Mouse (Mus musculus) embryonic fibroblast, embryonic 13.5 days (primary cell): ENCODE measurements around the gene Slc38a1.

Experiments
- CTCF ChIP-seq: IDR thresholded peaks from 2 replicates; pipeline ENCODE4 v1.5.1; 2011; ENCODE audit warnings: mild to moderate bottlenecking, control low read depth, low read length, moderate library complexity, borderline replicate concordance; ENCODE audit not compliant: insufficient read depth
- POLR2A ChIP-seq: IDR thresholded peaks from 2 replicates; pipeline ENCODE4 v1.6.1; 2011; ENCODE audit warnings: low read depth, mild to moderate bottlenecking, control low read depth, low read length, moderate library complexity

- no peak for TF ChIP-seq CTCF
- no peak for TF ChIP-seq POLR2A
Observed at GRCm38 (mm10) chr15:96675055-96675454, 32.3 kb upstream of the Slc38a1 start.
